Mouse (Mus musculus) liver, postnatal 0 days (tissue): ENCODE measurements around the gene Ppm1k. TPM values are rescaled to one million over a fixed set of nuclear protein-coding genes. Genes with fewer than 3 reads are reported as not detected.

Source experiments
- ATAC-seq: fragments of 200-750 bp; cut with Nextera tagmentation; 2 replicates; pipeline ENCODE4 v1.8.0; 2017; ENCODE audit warnings: mild to moderate bottlenecking, moderate library complexity
- DNase-seq: peaks from one replicate; pipeline ENCODE4 v3.0.0-alpha.2; 2016
- H3K27ac ChIP-seq: fragments of 300-500 bp; sonication (generic); 2 replicates; pipeline ENCODE4 v1.5.1; 2014; ENCODE audit warnings: antibody characterized with exemption, moderate library complexity, mild to moderate bottlenecking, low read depth
- H3K27me3 ChIP-seq: fragments of 300-500 bp; sonication (generic); 2 replicates; pipeline ENCODE4 v1.6.1; 2014; ENCODE audit warnings: low read length, control low read depth, mixed read lengths; ENCODE audit not compliant: insufficient read depth
- H3K36me3 ChIP-seq: fragments of 300-500 bp; sonication (generic); replicated peaks from 2 replicates; pipeline ENCODE4 v1.6.1; 2014; ENCODE audit warnings: mild to moderate bottlenecking, control low read depth, low read length, moderate library complexity, mixed read lengths; ENCODE audit not compliant: insufficient read depth
- H3K4me1 ChIP-seq: fragments of 300-500 bp; sonication (generic); 2 replicates; pipeline ENCODE4 v1.6.1; 2014; ENCODE audit warnings: antibody characterized with exemption, mild to moderate bottlenecking, control low read depth; ENCODE audit not compliant: insufficient read depth
- H3K4me2 ChIP-seq: fragments of 300-500 bp; sonication (generic); 2 replicates; pipeline ENCODE4 v1.6.1; 2014; ENCODE audit warnings: low read depth, mild to moderate bottlenecking, low read length, moderate library complexity, mixed read lengths
- H3K4me3 ChIP-seq: fragments of 300-500 bp; sonication (generic); 2 replicates; pipeline ENCODE4 v1.5.1; 2014; ENCODE audit warnings: low read depth, low read length
- H3K9ac ChIP-seq: fragments of 300-500 bp; sonication (generic); replicated peaks from 2 replicates; pipeline ENCODE4 v1.6.1; 2014; ENCODE audit warnings: mild to moderate bottlenecking, moderate library complexity
- H3K9me3 ChIP-seq: fragments of 300-500 bp; sonication (generic); 2 replicates; pipeline ENCODE4 v1.6.1; 2016; ENCODE audit warnings: mild to moderate bottlenecking, control low read depth, low read length, mixed read lengths
- CTCF ChIP-seq: sonication (generic); IDR thresholded peaks from 2 replicates; pipeline ENCODE4 v1.5.1; 2016; ENCODE audit warnings: antibody characterized with exemption, low read depth
- EP300 ChIP-seq: IDR thresholded peaks from 2 replicates; pipeline ENCODE4 v1.6.1; 2016; ENCODE audit warnings: antibody characterized with exemption, low read depth, mild to moderate bottlenecking
- WGBS: fragments of 180-500 bp; shearing (Covaris S2); extraction: QIAGEN DNeasy Blood & Tissue Kit; methylation state at CpG from one replicate; pipeline ENCODE4 v1.1.7; 2014; ENCODE audit not compliant: insufficient replicate concordance; 5-methylcytosine and 5-hydroxymethylcytosine counted together
- polyA plus RNA-seq: library from polyadenylated mRNA; unstranded; fragments of >200 nt; fragmentation: Nextera tagmentation; extraction: Ambion mirVana; gene quantifications from 2 replicates; pipeline ENCODE4 v1.2.1, GENCODE M21; 2015

Gene Ppm1k
- polyA plus RNA-seq, 1 experiment from 2014 or later, result 14.9 TPM

DNA sequence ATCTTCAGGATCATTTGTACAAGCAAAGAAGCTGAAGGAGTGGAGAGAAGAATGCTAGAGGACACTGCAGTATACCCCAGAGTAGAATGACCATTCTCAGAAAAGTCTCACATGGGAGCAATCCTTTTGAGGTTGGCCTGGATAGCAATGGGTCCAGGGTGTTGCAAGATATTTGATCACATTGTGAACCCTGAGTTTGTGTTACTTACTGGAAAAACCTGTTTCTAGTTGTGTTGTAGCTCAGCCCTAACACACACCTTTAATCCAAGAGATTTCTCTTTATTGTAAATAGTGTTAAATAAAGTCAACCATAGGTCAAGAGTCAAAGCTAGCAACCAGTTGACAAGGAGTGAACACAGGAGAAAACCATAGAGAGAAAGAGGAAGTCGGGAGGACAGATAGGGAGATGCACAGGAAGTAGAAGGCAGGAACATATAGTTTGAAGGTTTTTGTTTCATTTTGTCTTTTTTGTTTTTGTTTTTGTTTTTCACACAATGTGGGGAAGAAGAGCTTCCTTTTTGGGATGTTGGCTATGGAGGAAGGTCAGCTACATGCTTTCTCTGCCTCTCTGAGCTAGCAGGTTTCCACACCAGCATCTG is 6.6 kb upstream of the Ppm1k start:
- H3K27me3 ChIP-seq, result no peaks in the 10 kb centered on the region
- H3K4me2 ChIP-seq, result no peak overlapping the region
- 44% methylated on average over 1 of the region's 1 CpGs for WGBS
- no peak overlapping the region for H3K4me3 ChIP-seq
- H3K27ac ChIP-seq, result peak overlapping the region; percentile 77
- ATAC-seq, result no peak
- TF ChIP-seq CTCF (no peak), EP300 (no peak)
- peaks cover 11% of the 10 kb centered on the region for H3K4me1 ChIP-seq
- H3K36me3 ChIP-seq, result no peaks in the 10 kb centered on the region
- no peak for DNase-seq
- no peak overlapping the region for H3K9ac ChIP-seq
- no peaks in the 10 kb centered on the region for H3K9me3 ChIP-seq

DNA sequence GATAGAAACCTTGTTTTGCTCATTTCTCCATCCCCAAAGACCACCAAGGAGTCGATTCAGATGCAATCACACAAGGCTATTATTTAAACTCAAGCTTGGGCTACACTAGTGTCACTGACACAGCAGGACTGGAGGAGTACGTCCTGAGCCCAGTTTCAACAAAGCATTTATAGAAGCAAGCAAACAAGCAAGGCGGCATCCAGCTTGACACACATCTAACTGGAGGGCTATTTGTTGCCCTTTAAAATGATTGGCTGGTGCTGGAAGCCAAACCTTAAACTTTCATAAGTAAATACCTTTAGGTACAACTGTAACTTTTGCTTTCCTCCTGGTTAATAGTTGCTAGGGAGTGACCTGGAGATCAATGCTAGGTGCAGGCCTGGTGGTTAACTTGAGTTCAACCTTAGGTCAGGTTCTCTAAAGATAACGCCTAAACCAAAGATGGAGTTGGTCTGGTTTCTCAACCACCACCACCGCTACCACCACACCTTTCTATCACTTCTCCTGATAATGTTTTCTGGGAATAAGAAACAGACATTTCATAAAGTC is 5.8 kb upstream of the Ppm1k start:
- Histone ChIP-seq H3K27ac (peak overlapping the region; percentile 77), H3K9ac (no peak overlapping the region), H3K4me1 (peaks cover 11% of the 10 kb centered on the region), H3K4me3 (no peak overlapping the region), H3K27me3 (no peaks in the 10 kb centered on the region), H3K4me2 (no peak overlapping the region), H3K36me3 (no peaks in the 10 kb centered on the region), H3K9me3 (no peaks in the 10 kb centered on the region)
- ATAC-seq (peak; percentile 71), DNase-seq (peak; percentile 29)
- 56% methylated on average over 5 of the region's 5 CpGs for WGBS
- no peak for TF ChIP-seq CTCF
- peak; percentile 68; the same call in 1 of the 2 replicates for TF ChIP-seq EP300

DNA sequence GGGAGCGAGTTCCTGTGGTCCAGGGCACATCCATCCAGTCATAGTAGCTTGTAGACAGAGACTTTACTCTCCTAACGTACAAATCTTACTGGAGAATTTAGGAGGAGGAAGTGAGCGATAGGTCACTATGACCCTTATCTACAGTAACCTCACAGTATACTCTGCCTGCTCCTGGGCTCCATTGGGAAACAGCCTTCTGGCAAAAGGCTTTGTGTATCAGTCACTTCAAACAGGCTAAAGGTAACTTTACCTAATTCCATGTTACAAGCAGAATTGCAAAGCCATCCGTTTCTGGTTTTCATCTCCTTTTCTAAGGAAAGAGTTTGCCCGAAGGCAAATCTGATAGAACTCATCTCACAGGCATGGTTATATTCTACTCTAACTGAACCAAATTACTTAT is 2.6 kb upstream of the Ppm1k start:
- no peak overlapping the region for H3K9ac ChIP-seq
- H3K27ac ChIP-seq, result peak overlapping the region; percentile 76
- TF ChIP-seq EP300, result peak; percentile 60; the same call in 1 of the 2 replicates
- TF ChIP-seq CTCF, result no peak
- DNase-seq, result no peak
- no peaks in the 10 kb centered on the region for H3K9me3 ChIP-seq
- 54% methylated on average over 5 of the region's 5 CpGs for WGBS
- peaks cover 13% of the 10 kb centered on the region for H3K4me1 ChIP-seq
- ATAC-seq, result peak; percentile 24; the same call in 1 of the 2 replicates
- no peaks in the 10 kb centered on the region for H3K36me3 ChIP-seq
- no peak overlapping the region for H3K4me2 ChIP-seq
- H3K27me3 ChIP-seq, result no peaks in the 10 kb centered on the region
- no peak overlapping the region for H3K4me3 ChIP-seq

DNA sequence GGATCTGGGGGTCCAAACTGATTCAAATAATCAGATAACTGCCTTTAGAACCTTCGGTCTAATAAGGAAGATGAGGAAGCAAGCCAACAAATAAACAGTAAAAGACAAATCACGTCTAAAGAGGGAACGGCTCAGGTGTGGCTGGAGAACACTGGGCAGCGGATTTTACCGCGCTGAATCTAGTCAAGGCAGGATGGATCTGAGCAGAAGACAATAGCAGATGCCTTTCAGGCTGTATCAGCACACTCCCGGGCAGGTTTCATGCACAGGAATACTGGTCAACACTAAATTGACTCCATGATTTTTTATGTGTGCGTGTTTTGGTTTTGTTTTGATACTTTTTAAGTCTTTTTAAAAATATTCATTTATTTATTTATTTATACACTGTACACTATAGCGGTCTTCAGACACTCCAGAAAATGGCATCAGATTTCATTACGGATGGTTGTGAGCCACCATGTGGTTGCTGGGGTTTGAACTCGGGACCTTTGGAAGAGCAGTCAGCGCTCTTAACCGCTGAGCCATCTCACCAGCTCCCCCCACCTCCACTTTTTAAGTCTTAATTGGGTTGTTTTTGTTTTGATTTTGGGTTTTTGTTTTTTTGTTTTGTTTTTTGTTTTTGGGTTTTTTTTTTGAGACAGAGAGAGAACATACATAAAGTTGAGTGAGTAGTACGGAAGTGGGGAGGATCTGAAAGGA is 852 bp upstream of the Ppm1k start:
- Histone ChIP-seq H3K27ac (peak overlapping the region; percentile 90), H3K4me3 (peak overlapping the region; percentile 66), H3K27me3 (no peaks in the 10 kb centered on the region), H3K9me3 (no peaks in the 10 kb centered on the region), H3K36me3 (no peaks in the 10 kb centered on the region), H3K4me2 (peak overlapping the region; percentile 79), H3K4me1 (0 out of 2 replicates have a peak, but pooled peaks cover 2% of the 10 kb centered on the region), H3K9ac (peak overlapping the region; percentile 35; the same call in 1 of the 2 replicates)
- DNase-seq, result no peak
- 0 out of 2 replicates have a peak, but pooled peaks have one; percentile 14 for ATAC-seq
- 21% methylated on average over 14 of the region's 14 CpGs for WGBS
- TF ChIP-seq CTCF, result no peak
- no peak for TF ChIP-seq EP300

DNA sequence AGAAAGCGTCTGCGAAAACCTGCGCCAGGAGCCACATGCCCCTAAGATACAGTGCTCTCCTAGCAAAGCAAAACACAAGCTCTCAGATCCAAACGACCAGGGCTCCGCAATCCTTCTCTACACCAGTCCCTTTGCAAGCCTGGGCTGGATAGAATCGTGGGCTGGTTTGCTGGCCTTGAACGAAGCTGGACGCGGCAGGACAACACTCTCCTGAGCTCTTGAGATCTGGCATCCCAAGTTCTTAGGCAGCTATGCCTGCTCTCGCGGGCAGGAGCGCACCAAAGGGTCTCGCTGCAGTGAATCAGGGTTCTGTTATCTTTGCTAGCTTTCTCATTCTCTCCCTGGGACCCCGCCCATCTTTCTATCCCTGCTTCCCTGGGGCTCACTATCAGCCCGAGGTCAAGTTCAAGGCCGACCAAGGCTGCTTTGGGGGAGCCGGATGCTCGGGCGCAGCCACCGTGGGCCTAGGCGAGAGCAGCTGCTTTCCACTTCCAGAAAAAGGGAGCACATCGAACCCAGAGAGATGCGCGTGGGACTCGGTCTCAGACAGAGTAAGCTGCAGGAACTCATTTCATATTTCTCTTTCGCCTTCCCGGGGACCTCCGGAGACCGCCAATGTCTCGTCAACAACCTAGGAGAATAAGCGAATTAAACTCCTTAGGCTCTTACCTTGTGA is 519 bp downstream of the Ppm1k start:
- Histone ChIP-seq H3K9ac (peak overlapping the region; percentile 66), H3K27me3 (no peaks in the 10 kb centered on the region), H3K4me1 (0 out of 2 replicates have a peak, but pooled peaks cover 4% of the 10 kb centered on the region), H3K4me2 (peak overlapping the region; percentile 79), H3K4me3 (peak overlapping the region; percentile 66), H3K9me3 (no peaks in the 10 kb centered on the region), H3K27ac (peak overlapping the region; percentile 91), H3K36me3 (no peaks in the 10 kb centered on the region; the same call in 1 of the 2 replicates)
- DNase-seq (peak; percentile 61), ATAC-seq (peak; percentile 13)
- no peak for TF ChIP-seq EP300
- no peak for TF ChIP-seq CTCF
- WGBS, result 2% methylated on average over 31 of the region's 31 CpGs

DNA sequence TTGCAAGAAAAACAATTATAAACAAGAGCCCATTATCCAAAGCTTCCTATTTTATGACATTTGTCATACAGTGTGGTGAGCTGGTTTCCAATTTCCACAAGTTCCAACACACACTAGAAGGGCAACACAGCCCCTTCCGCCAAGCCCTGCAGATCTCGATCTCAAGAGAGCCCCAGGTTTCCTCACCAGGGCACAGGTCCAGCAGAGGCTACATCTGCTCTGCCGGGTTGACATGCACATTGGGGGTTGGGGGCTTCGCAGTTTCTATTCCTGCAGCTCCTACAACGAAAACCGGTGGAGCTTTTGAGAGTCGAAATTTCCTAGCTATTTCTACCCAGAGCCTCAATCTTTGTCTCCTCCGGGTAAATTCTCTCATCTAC is 1.0 kb downstream of the Ppm1k start:
- Histone ChIP-seq H3K4me2 (peak overlapping the region; percentile 79), H3K4me1 (0 out of 2 replicates have a peak, but pooled peaks cover 4% of the 10 kb centered on the region), H3K27me3 (no peaks in the 10 kb centered on the region), H3K9ac (peak overlapping the region; percentile 66), H3K4me3 (peak overlapping the region; percentile 66), H3K36me3 (no peaks in the 10 kb centered on the region; the same call in 1 of the 2 replicates), H3K27ac (peak overlapping the region; percentile 91), H3K9me3 (no peaks in the 10 kb centered on the region)
- 3% methylated on average over 8 of the region's 8 CpGs for WGBS
- peak; percentile 39 for DNase-seq
- TF ChIP-seq CTCF (no peak), EP300 (no peak)
- ATAC-seq, result no peak
